Mouse (Mus musculus) MEL (cell line): ENCODE measurements around the gene Chd9. TPM values are rescaled to one million over a fixed set of nuclear protein-coding genes. Genes with fewer than 3 reads are reported as not detected.

Experiments used
- DNase-seq: peaks from one replicate; pipeline ENCODE4 v3.0.0; 2011; ENCODE audit warnings: low read depth, low spot score
- H3K27ac ChIP-seq: 2 replicates; pipeline ENCODE4 v1.5.1; 2012; ENCODE audit warnings: low read depth, mild to moderate bottlenecking, control low read depth, low read length, moderate library complexity; ENCODE audit not compliant: control insufficient read depth
- H3K27me3 ChIP-seq, 2 experiments: fragments of 150-350 bp in 1 of 2; sonication (generic) in 1 of 2; 2 replicates each; pipeline ENCODE4 v1.6.1; 2012; ENCODE audit warnings: low read length in 2 of 2, mild to moderate bottlenecking in 2 of 2, improper control_type of control experiment in 1 of 2, moderate library complexity in 1 of 2; ENCODE audit not compliant: insufficient read depth in 2 of 2, control insufficient read depth in 1 of 2
- H3K36me3 ChIP-seq, 2 experiments: 2 replicates each; pipeline ENCODE4 v1.6.1; 2012 to 2014; ENCODE audit warnings: low read length in 2 of 2, improper control_type of control experiment in 1 of 2, inconsistent platforms in 1 of 2, mild to moderate bottlenecking in 1 of 2; ENCODE audit not compliant: insufficient read depth in 2 of 2, control insufficient read depth in 1 of 2
- H3K4me1 ChIP-seq, 2 experiments: fragments of 150-350 bp in 1 of 2; sonication (generic) in 1 of 2; 2 replicates each; pipeline ENCODE4 v1.6.1; 2012; ENCODE audit warnings: low read length in 2 of 2, improper control_type of control experiment in 1 of 2, mild to moderate bottlenecking in 1 of 2; ENCODE audit not compliant: insufficient read depth in 2 of 2, control insufficient read depth in 1 of 2
- H3K4me3 ChIP-seq, 2 experiments: fragments of 150-350 bp in 1 of 2; sonication (generic) in 1 of 2; 2 replicates each; pipeline ENCODE4 v1.5.1; 2012; ENCODE audit warnings: low read depth in 2 of 2, low read length in 2 of 2, mild to moderate bottlenecking in 2 of 2, moderate library complexity in 2 of 2, control low read depth in 1 of 2, improper control_type of control experiment in 1 of 2; ENCODE audit not compliant: control insufficient read depth in 1 of 2, insufficient read depth in 1 of 2
- H3K79me2 ChIP-seq: 2 replicates; pipeline ENCODE4 v1.6.1; 2012; ENCODE audit warnings: mild to moderate bottlenecking, low read length, moderate library complexity; ENCODE audit not compliant: control insufficient read depth, poor library complexity, insufficient read depth
- H3K9ac ChIP-seq: 2 replicates; pipeline ENCODE4 v1.6.1; 2012; ENCODE audit warnings: low read depth, mild to moderate bottlenecking, control low read depth, low read length, moderate library complexity; ENCODE audit not compliant: control insufficient read depth, poor library complexity, severe bottlenecking
- H3K9me3 ChIP-seq: fragments of 150-350 bp; sonication (generic); replicated peaks from 2 replicates; pipeline ENCODE4 v1.6.1; 2012; ENCODE audit warnings: mild to moderate bottlenecking, low read length, improper control_type of control experiment, moderate library complexity; ENCODE audit not compliant: insufficient read depth
- CHD2 ChIP-seq: IDR thresholded peaks from 2 replicates; pipeline ENCODE4 v1.6.1; 2011; ENCODE audit warnings: low read length, improper control_type of control experiment
- CTCF ChIP-seq, 3 experiments: IDR thresholded peaks in 2 of 3; conservative IDR thresholded peaks in 1 of 3; 2 replicates each; pipeline ENCODE4 v1.5.1; 2011 to 2012; ENCODE audit warnings: low read length in 3 of 3, low read depth in 2 of 3, mild to moderate bottlenecking in 2 of 3, improper control_type of control experiment in 1 of 3, inconsistent platforms in 1 of 3, mixed read lengths in 1 of 3, moderate library complexity in 1 of 3; ENCODE audit not compliant: control insufficient read depth in 1 of 3, insufficient read depth in 1 of 3, poor library complexity in 1 of 3, severe bottlenecking in 1 of 3
- EP300 ChIP-seq, 2 experiments: IDR thresholded peaks; 2 replicates each; pipeline ENCODE4 v1.6.1; 2011; ENCODE audit warnings: improper control_type of control experiment in 2 of 2, low read length in 2 of 2, low read depth in 1 of 2, mild to moderate bottlenecking in 1 of 2
- GATA1 ChIP-seq: IDR thresholded peaks from 2 replicates; pipeline ENCODE4 v1.6.1; 2011; ENCODE audit warnings: low read depth, low read length, improper control_type of control experiment
- MAZ ChIP-seq: IDR thresholded peaks from 2 replicates; pipeline ENCODE4 v1.6.1; 2012; ENCODE audit warnings: low read depth, mild to moderate bottlenecking, inconsistent platforms, low read length, improper control_type of control experiment
- MXI1 ChIP-seq: IDR thresholded peaks from 2 replicates; pipeline ENCODE4 v1.6.1; 2011; ENCODE audit warnings: mild to moderate bottlenecking, low read depth, low read length, improper control_type of control experiment
- POLR2A ChIP-seq, 2 experiments: IDR thresholded peaks; 2 replicates each; pipeline ENCODE4 v1.6.1; 2011 to 2012; ENCODE audit warnings: low read length in 2 of 2, mild to moderate bottlenecking in 2 of 2, control low read depth in 1 of 2, improper control_type of control experiment in 1 of 2, low read depth in 1 of 2, moderate library complexity in 1 of 2; ENCODE audit not compliant: control insufficient read depth in 1 of 2, insufficient read depth in 1 of 2, poor library complexity in 1 of 2
- RCOR1 ChIP-seq: IDR thresholded peaks from 2 replicates; pipeline ENCODE4 v1.6.1; 2012; ENCODE audit warnings: low read depth, mild to moderate bottlenecking, inconsistent platforms, low read length, improper control_type of control experiment
- TAL1 ChIP-seq: IDR thresholded peaks from 2 replicates; pipeline ENCODE4 v1.6.1; 2012; ENCODE audit warnings: mild to moderate bottlenecking, inconsistent platforms, low read length, moderate library complexity, mixed read lengths
- TCF12 ChIP-seq: IDR thresholded peaks from 2 replicates; pipeline ENCODE4 v1.6.1; 2014; ENCODE audit warnings: low read depth, mild to moderate bottlenecking, inconsistent platforms, low read length, improper control_type of control experiment, moderate library complexity
- USF2 ChIP-seq, 2 experiments: IDR thresholded peaks; 2 replicates each; pipeline ENCODE4 v1.6.1; 2011 to 2012; ENCODE audit warnings: improper control_type of control experiment in 2 of 2, low read length in 2 of 2, borderline replicate concordance in 1 of 2, inconsistent platforms in 1 of 2, low read depth in 1 of 2, mild to moderate bottlenecking in 1 of 2; ENCODE audit not compliant: insufficient read depth in 1 of 2
- ZKSCAN1 ChIP-seq: IDR thresholded peaks from 2 replicates; pipeline ENCODE4 v1.6.1; 2012; ENCODE audit warnings: low read depth, mild to moderate bottlenecking, inconsistent platforms, low read length, improper control_type of control experiment, moderate library complexity
- ZNF384 ChIP-seq: IDR thresholded peaks from 2 replicates; pipeline ENCODE4 v1.6.1; 2012; ENCODE audit warnings: low read depth, mild to moderate bottlenecking, inconsistent platforms, low read length, improper control_type of control experiment
- polyA plus RNA-seq, 2 experiments: library from polyadenylated mRNA; stranded (reverse) in 1 of 2; unstranded in 1 of 2; fragments of >175 nt in 1 of 2; fragments of >200 nt in 1 of 2; gene quantifications; 2 replicates each; pipeline versions ENCODE4 v1.2.1 to v1.2.4; 2012; ENCODE audit warnings: low replicate concordance in 2 of 2, low read depth in 1 of 2; ENCODE audit not compliant: insufficient read length in 2 of 2, insufficient read depth in 1 of 2, missing spikeins in 1 of 2
- total RNA-seq: library from RNA; depleted of rRNA; stranded (reverse); fragments of 300-350 nt; gene quantifications from 2 replicates; pipeline ENCODE4 v1.2.3, GENCODE M21; 2012

Gene Chd9
- total and polyA plus RNA-seq, 3 experiments: 5.9 to 87.4 (median 40.3) TPM

DNA sequence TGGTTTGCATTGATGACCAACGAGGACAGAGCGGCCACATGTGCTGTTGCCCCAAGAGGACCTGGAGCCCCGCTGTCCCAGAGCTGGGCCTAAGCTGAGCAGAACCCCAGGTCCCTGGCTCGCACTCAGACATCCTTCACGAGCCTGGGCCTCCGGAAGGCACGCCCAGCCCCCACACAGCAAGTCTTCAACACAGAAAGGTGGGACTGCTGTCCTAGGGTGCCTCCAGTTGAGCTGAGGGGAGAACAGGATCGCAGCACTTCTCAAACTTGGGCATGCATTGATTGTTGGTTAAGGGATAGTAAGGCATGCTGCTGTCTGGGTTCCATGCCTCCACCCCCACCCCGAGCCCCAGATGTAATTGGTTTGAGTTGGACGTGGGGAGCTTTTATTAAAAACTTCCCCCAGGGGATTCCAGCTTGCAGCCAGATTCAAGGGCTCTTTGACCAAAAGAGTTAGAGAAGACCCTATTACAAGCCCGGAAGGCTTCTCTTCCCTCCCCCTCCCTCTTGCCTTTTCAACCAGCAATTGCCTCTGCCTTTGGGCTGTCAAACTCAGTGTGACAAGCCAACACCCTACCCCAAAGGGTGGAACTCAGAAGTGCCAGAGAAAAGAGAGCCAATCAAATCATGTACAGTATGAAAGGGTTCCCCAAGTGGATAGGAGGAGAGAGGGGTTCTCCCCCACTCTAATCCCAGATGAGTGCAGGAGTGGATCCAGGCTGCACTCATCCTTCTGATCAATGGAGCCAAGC, 1.0 kb downstream of the Chd9 start:
- peak overlapping the region; percentile 64 for H3K4me3 ChIP-seq
- H3K36me3 ChIP-seq: peaks cover 0 to 5% of the 10 kb centered on the region in 2 experiments; a peak in 2 of 4 replicates
- peak; percentile 64 for DNase-seq
- TF ChIP-seq POLR2A (IDR thresholded peaks at IDR 0.05; ENCODE audit: control insufficient read depth in 1 of 2, insufficient read depth in 1 of 2, low read depth in 1 of 2, low read length in 2 of 2, poor library complexity in 1 of 2) (no peak), ZKSCAN1 (no peak), CTCF (IDR thresholded peaks at IDR 0.05 in 2 of 3, conservative IDR thresholded peaks at IDR 0.05 in 1 of 3; ENCODE audit: control insufficient read depth in 1 of 3, insufficient read depth in 1 of 3, low read depth in 2 of 3, low read length in 3 of 3, poor library complexity in 1 of 3, severe bottlenecking in 1 of 3) (no peak), MAZ (0 out of 2 replicates have a peak, but pooled peaks have one; percentile 22), MXI1 (peak; percentile 20; the same call in 1 of the 2 replicates)
- H3K79me2 ChIP-seq: no peaks in the 10 kb centered on the region; the same call in 1 of the 2 replicates
- H3K4me1 ChIP-seq: peaks cover 0 to 8% of the 10 kb centered on the region in 2 experiments; a peak in 1 of 4 replicates
- no peak overlapping the region for H3K27ac ChIP-seq
- H3K9me3 ChIP-seq: no peaks in the 10 kb centered on the region
- H3K27me3 ChIP-seq: no peaks in the 10 kb centered on the region
- peak overlapping the region; percentile 57 for H3K9ac ChIP-seq

DNA sequence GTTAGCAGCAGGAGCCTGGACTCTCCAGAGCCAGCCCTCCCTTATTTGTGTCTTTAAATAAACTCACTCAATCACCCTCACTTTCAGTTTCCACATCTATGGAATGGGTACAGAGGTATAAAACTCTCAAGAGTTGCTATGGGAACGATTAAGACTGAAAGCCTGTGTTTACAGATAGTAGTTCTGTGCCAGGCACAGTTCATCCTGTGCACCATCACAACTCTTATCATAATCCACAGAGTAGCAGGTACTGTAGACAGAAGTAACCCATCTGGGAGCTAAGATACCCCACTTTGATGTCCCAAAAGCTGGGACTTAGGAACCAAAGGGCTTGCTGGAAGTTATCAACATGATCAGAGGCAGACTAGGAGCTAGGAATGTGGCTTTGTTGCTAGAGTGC, 1.7 kb downstream of the Chd9 start:
- TF ChIP-seq TAL1 (peak; percentile 66), RCOR1 (no peak), GATA1 (peak; percentile 27; the same call in 1 of the 2 replicates), ZNF384 (no peak), EP300 (IDR thresholded peaks at IDR 0.05; ENCODE audit: low read depth in 1 of 2, low read length in 2 of 2) (peak; percentile 40 to 52; a peak in 2 of 4 replicates), USF2 (IDR thresholded peaks at IDR 0.05; ENCODE audit: borderline replicate concordance in 1 of 2, insufficient read depth in 1 of 2, low read depth in 1 of 2, low read length in 2 of 2) (no peak), TCF12 (peak; percentile 5; the same call in 1 of the 2 replicates), CHD2 (no peak), POLR2A (IDR thresholded peaks at IDR 0.05; ENCODE audit: control insufficient read depth in 1 of 2, insufficient read depth in 1 of 2, low read depth in 1 of 2, low read length in 2 of 2, poor library complexity in 1 of 2) (no peak)
- Histone ChIP-seq H3K9me3 (no peaks in the 10 kb centered on the region), H3K27ac (no peak overlapping the region), H3K9ac (no peak overlapping the region), H3K36me3 (peaks cover 0 to 5% of the 10 kb centered on the region in 2 experiments; a peak in 2 of 4 replicates), H3K4me3 (0 out of 4 replicates have a peak overlapping the region, but pooled peaks of 1 of the 2 experiments have one; percentile 64), H3K79me2 (no peaks in the 10 kb centered on the region; the same call in 1 of the 2 replicates), H3K4me1 (peaks cover 0 to 8% of the 10 kb centered on the region in 2 experiments; a peak in 1 of 4 replicates), H3K27me3 (no peaks in the 10 kb centered on the region)
- peak; percentile 53 for DNase-seq
